Mouse (Mus musculus) olfactory bulb, adult 2 months (tissue): ENCODE data around the gene Plbd2. TPM values are rescaled to one million over a fixed set of nuclear protein-coding genes. Genes with fewer than 3 reads are reported as not detected.

Source experiments
- H3K27ac ChIP-seq: fragments of 200-500 bp; 2 replicates; pipeline ENCODE4 v1.5.1; 2012; ENCODE audit warnings: low read depth, low read length; ENCODE audit not compliant: insufficient read depth
- H3K4me1 ChIP-seq: fragments of 200-500 bp; 2 replicates; pipeline ENCODE4 v1.6.1; 2012; ENCODE audit warnings: low read length; ENCODE audit not compliant: control insufficient read depth, insufficient read depth
- H3K4me3 ChIP-seq: fragments of 200-500 bp; 2 replicates; pipeline ENCODE4 v1.5.1; 2012; ENCODE audit warnings: mild to moderate bottlenecking, low read depth, low read length, moderate library complexity; ENCODE audit not compliant: insufficient read depth
- CTCF ChIP-seq: fragments of 200-500 bp; IDR thresholded peaks from 2 replicates; pipeline ENCODE4 v1.5.1; 2012; ENCODE audit warnings: low read depth, mild to moderate bottlenecking, low read length, moderate library complexity; ENCODE audit not compliant: insufficient read depth
- POLR2A ChIP-seq: fragments of 200-500 bp; IDR thresholded peaks from 2 replicates; pipeline ENCODE4 v1.6.1; 2012; ENCODE audit warnings: mild to moderate bottlenecking, low read depth, low read length, moderate library complexity; ENCODE audit not compliant: insufficient read depth
- WGBS: fragments of 180-500 bp; shearing (Covaris S2); methylation state at CpG from one replicate; pipeline ENCODE4 v1.1.7; 2018; 5-methylcytosine and 5-hydroxymethylcytosine counted together
- polyA plus RNA-seq: library from polyadenylated mRNA; stranded (reverse); fragments of >200 nt; gene quantifications from 2 replicates; pipeline ENCODE4 v1.2.4, GENCODE M21; 2012; ENCODE audit warnings: low replicate concordance; ENCODE audit not compliant: missing spikeins, insufficient read depth, insufficient read length

Plbd2 gene
- polyA plus RNA-seq, 1 experiment, result not detected

- no peak for TF ChIP-seq CTCF
- no peak for TF ChIP-seq POLR2A
- Histone ChIP-seq H3K27ac (no peak overlapping the region), H3K4me3 (no peak overlapping the region), H3K4me1 (peaks cover 8% of the 10 kb centered on the region; the same call in 1 of the 2 replicates)
- WGBS, result under 1% methylated on average over 18 of the region's 18 CpGs
Observed at GRCm38 (mm10) chr5:120436885-120437495, 66.4 kb downstream of the Plbd2 start.

DNA sequence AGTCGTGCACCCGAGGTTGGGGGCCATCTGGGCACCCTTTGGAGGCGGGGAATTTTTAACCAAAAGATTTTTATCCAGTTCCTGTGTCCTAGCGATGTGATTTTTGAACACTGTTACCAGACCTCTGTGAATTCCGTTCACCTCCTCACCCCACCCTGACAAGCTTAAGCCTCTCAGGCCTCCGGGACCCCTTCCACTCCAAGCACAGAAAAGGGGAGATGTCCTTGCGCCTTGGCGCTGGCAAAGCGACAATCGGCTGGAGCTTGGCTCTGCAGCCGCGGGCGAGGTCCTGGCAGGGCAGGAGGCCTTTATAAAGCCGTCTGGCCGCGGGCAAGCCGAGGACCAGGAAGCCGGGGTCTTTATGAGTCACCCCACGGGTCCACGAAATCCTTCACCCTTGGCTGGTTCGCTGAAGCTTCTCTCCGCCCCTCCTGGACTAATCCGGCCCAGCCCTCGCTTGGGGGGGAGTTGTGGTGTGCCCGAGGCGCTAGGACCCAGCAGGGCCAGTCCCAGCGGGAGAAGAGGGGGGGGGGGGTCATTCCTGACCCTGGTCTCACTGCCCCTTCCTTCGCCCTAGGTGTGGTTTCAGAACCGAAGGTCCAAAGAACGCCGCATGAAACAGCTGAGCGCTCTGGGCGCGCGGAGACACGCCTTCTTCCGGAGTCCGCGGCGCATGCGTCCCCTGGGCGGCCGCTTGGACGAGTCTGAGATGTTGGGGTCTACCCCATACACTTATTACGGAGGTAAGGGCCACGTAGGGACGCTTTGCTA lies 67.5 kb downstream of the Plbd2 start:
- TF ChIP-seq CTCF, result no peak
- TF ChIP-seq POLR2A, result no peak
- 1% methylated on average over 47 of the region's 47 CpGs for WGBS
- Histone ChIP-seq H3K4me1 (peaks cover 11% of the 10 kb centered on the region; the same call in 1 of the 2 replicates), H3K4me3 (no peak overlapping the region), H3K27ac (no peak overlapping the region)

DNA sequence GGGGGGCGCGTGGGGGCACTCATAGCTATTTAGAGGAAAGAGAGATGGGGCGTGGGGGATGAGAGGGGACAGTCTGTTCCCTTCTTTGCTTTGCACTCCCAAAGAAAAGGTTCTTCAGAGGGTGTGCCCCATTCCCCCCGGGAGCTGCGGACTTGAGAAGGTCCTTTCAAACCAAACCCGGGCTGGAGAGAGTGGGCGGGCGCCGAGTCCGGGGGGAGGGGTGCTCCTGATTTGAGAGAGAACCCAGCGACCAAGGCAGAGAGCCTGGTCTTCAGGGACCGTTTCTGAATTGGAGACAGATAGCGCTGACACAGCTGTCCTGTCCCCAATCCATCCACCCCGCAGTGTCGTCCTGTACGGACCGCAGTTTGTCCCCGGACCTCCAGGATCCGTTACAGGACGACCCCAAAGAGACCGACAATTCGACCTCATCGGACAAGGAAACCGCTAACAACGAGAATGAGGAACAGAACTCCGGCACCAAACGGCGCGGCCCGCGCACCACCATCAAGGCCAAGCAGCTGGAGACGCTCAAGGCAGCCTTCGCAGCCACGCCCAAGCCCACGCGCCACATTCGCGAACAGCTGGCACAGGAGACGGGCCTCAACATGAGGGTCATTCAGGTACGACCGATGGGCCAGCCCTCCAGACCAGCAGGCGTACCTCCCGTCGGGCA lies 68.3 kb downstream of the Plbd2 start:
- no peak overlapping the region for H3K4me3 ChIP-seq
- TF ChIP-seq POLR2A (no peak), CTCF (no peak)
- 2% methylated on average over 44 of the region's 44 CpGs for WGBS

GRCm38 (mm10) chr5:120434231-120434735 lies 69.1 kb downstream of the Plbd2 start:
- Histone ChIP-seq H3K4me1 (0 out of 2 replicates have a peak, but pooled peaks cover 4% of the 10 kb centered on the region), H3K27ac (no peak overlapping the region), H3K4me3 (no peak overlapping the region)
- TF ChIP-seq CTCF (no peak), POLR2A (no peak)
- 8% methylated on average over 21 of the region's 21 CpGs for WGBS

More for the DNA sequence above, 68.3 kb downstream of the Plbd2 start:
- Histone ChIP-seq H3K27ac (no peak overlapping the region), H3K4me1 (peaks cover 9% of the 10 kb centered on the region; the same call in 1 of the 2 replicates)

Other genes with a start within 250 kb of the Plbd2 start
- not detected in 2 replicates for gene Lhx5, start 71.9 kb downstream of the Plbd2 start, polyA plus RNA-seq
- not detected in 2 replicates for gene Sdsl, start 30.8 kb downstream of the Plbd2 start, polyA plus RNA-seq
- gene Sds, start 27.1 kb downstream of the Plbd2 start, polyA plus RNA-seq, result not detected in 2 replicates
- gene Slc8b1, start 7.5 kb upstream of the Plbd2 start, polyA plus RNA-seq, result not detected in 2 replicates
- not detected in 2 replicates for gene Tpcn1, start 85.0 kb upstream of the Plbd2 start, polyA plus RNA-seq
- gene Iqcd, start 85.4 kb upstream of the Plbd2 start, polyA plus RNA-seq, result not detected in 2 replicates
- gene Rita1, start 109.0 kb upstream of the Plbd2 start, polyA plus RNA-seq, result not detected in 2 replicates
- not detected in 2 replicates for gene Ddx54, start 109.1 kb upstream of the Plbd2 start, polyA plus RNA-seq
- gene Cfap73, start 130.6 kb upstream of the Plbd2 start, polyA plus RNA-seq, result not detected in 2 replicates
- gene Rasal1, start 145.2 kb upstream of the Plbd2 start, polyA plus RNA-seq, result not detected in 2 replicates
- not detected in 2 replicates for gene Dtx1, start 208.3 kb upstream of the Plbd2 start, polyA plus RNA-seq
- gene Oas2, start 246.2 kb upstream of the Plbd2 start, polyA plus RNA-seq, result not detected in 2 replicates